Mouse (Mus musculus) cortical plate, adult 2 months (tissue): ENCODE measurements at regions not wholly inside any gene's neighbourhood (a gene's known extent, or its start where the extent isn't known, plus 50 kb on each side); places are given as distances from the start of the nearest gene placed in this dataset.

ENCODE experiments used
- CTCF ChIP-seq: fragments of 200-500 bp; IDR thresholded peaks from 2 replicates; pipeline ENCODE4 v1.5.1; 2011; ENCODE audit warnings: mild to moderate bottlenecking, control low read depth, low read length; ENCODE audit not compliant: insufficient read depth; ENCODE audit errors: extremely low read depth
- POLR2A ChIP-seq: fragments of 200-500 bp; IDR thresholded peaks from 2 replicates; pipeline ENCODE4 v1.6.1; 2011; ENCODE audit warnings: mild to moderate bottlenecking, low read length, control low read depth; ENCODE audit not compliant: insufficient read depth; ENCODE audit errors: extremely low read depth

DNA sequence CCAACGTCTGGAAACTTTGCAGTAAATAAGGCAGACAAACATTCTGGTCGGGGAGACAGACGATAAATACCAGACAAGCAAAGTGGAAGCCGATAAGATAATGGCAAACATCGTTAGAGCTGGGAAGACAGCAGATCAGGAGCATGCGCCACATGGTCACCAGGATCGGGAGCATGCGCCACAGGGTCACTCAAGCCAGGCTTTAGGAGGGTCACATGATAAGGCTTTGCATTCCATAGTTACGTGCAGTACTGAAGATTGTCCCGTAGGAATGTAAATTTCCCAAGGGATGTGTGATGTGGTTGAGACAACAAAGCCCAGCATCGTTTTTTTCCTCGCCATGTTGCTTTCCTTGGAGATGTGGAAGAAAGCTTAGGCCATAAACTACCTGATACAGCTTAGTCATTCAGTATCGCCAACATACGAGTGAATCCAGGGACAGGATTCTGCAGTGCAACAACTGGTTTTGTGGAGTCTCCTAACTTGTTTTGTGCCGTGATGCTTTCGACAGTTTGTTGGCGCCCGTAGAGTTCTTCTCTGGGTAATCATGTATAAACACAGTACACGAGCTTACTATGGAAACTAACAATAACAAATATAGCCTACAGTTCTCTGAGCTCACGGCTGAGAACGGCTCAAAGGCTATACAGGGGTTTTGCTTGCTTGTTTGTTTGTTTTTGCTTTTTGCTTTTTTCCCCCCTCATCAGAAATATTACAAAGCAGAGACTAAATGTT is 133.9 kb downstream of the Ndfip2 start:
- TF ChIP-seq POLR2A, result no peak
- no peak for TF ChIP-seq CTCF
